Comparison of ENCODE assay signal across 9 mouse cellular contexts in genomic region chr3:123158579-123158978, GRCm38 (mm10).
DNase-seq lines count a peak whose midpoint lies in the region; ATAC-seq and TF ChIP-seq lines count a peak whose summit lies in the region.
"Had no signal": no experiment of that assay in that cellular context is flagged by ENCODE, and none has a peak within 500 bp of the region (broad histone marks: within the 10 kb centered on the region; RNA-seq: fewer than 3 reads in every experiment).

No protein-coding gene starts in this region.

- no peak for ATAC-seq in kidney, embryonic 16.5 days (ENCODE audit: low FRiP score, low TSS enrichment)
- no peak for ATAC-seq in stomach, embryonic 16.5 days (ENCODE audit: insufficient read depth, low FRiP score)
- ATAC-seq in forebrain, embryonic 16.5 days, result no peak
- no peak for ATAC-seq in midbrain, embryonic 13.5 days

- WGBS in lung, adult 2 months, result 24% methylated on average over 6 of the region's 6 CpGs
- 36% methylated on average over 6 of the region's 6 CpGs for WGBS in kidney, embryonic 16.5 days
- WGBS in stomach, embryonic 16.5 days, result 37% methylated on average over 6 of the region's 6 CpGs
- 44% methylated on average over 6 of the region's 6 CpGs for WGBS in forebrain, embryonic 16.5 days
- WGBS in midbrain, embryonic 13.5 days, result 53% methylated on average over 6 of the region's 6 CpGs

- H3K4me1 ChIP-seq in lung, adult 2 months (ENCODE audit: control insufficient read depth, insufficient read depth, low read length), result no peaks in the 10 kb centered on the region
- peaks cover 14% of the 10 kb centered on the region for H3K4me1 ChIP-seq in kidney, embryonic 16.5 days (ENCODE audit: insufficient read depth, low read length)
- peaks cover 17% of the 10 kb centered on the region for H3K4me1 ChIP-seq in stomach, embryonic 16.5 days (ENCODE audit: control insufficient read depth, insufficient read depth, low read length)
- H3K4me1 ChIP-seq in forebrain, embryonic 16.5 days (replicated peaks; ENCODE audit: control insufficient read depth, insufficient read depth, low read length), result no peaks in the 10 kb centered on the region
- H3K4me1 ChIP-seq in midbrain, embryonic 13.5 days (replicated peaks), result peaks cover 10% of the 10 kb centered on the region; the same call in 1 of the 2 replicates

- no peak overlapping the region for H3K4me2 ChIP-seq in kidney, embryonic 16.5 days (replicated peaks; ENCODE audit: low read depth, low read length)
- H3K4me2 ChIP-seq in stomach, embryonic 16.5 days (ENCODE audit: low read depth, low read length), result no peak overlapping the region
- H3K4me2 ChIP-seq in forebrain, embryonic 16.5 days (ENCODE audit: low read length), result no peak overlapping the region
- H3K4me2 ChIP-seq in midbrain, embryonic 13.5 days (replicated peaks), result no peak overlapping the region
- H3K4me2 ChIP-seq: embryonic facial prominence, embryonic 12.5 days had no signal

- no peaks in the 10 kb centered on the region for H3K27me3 ChIP-seq in kidney, embryonic 16.5 days (ENCODE audit: insufficient read depth, low read length)
- H3K27me3 ChIP-seq in stomach, embryonic 16.5 days (ENCODE audit: control insufficient read depth, insufficient read depth, low read length), result no peaks in the 10 kb centered on the region
- H3K27me3 ChIP-seq in forebrain, embryonic 16.5 days (replicated peaks; ENCODE audit: control insufficient read depth, insufficient read depth, low read length), result no peaks in the 10 kb centered on the region
- no peaks in the 10 kb centered on the region for H3K27me3 ChIP-seq in midbrain, embryonic 13.5 days
- H3K27me3 ChIP-seq: embryonic facial prominence, embryonic 12.5 days had no signal

- H3K9me3 ChIP-seq in kidney, embryonic 16.5 days (ENCODE audit: low read length), result no peaks in the 10 kb centered on the region
- no peaks in the 10 kb centered on the region for H3K9me3 ChIP-seq in stomach, embryonic 16.5 days (replicated peaks; ENCODE audit: control insufficient read depth, low read length)
- H3K9me3 ChIP-seq in forebrain, embryonic 16.5 days (ENCODE audit: control insufficient read depth, low read length), result no peaks in the 10 kb centered on the region
- no peaks in the 10 kb centered on the region for H3K9me3 ChIP-seq in midbrain, embryonic 13.5 days
- H3K9me3 ChIP-seq: embryonic facial prominence, embryonic 12.5 days had no signal

- no peaks in the 10 kb centered on the region for H3K36me3 ChIP-seq in kidney, embryonic 16.5 days (ENCODE audit: insufficient read depth, low read length)
- H3K36me3 ChIP-seq in stomach, embryonic 16.5 days (ENCODE audit: control insufficient read depth, insufficient read depth, low read length), result no peaks in the 10 kb centered on the region
- no peaks in the 10 kb centered on the region for H3K36me3 ChIP-seq in forebrain, embryonic 16.5 days (ENCODE audit: control insufficient read depth, insufficient read depth)
- no peaks in the 10 kb centered on the region for H3K36me3 ChIP-seq in midbrain, embryonic 13.5 days
- H3K36me3 ChIP-seq: embryonic facial prominence, embryonic 12.5 days had no signal

- H3K4me3 ChIP-seq in lung, adult 2 months (replicated peaks; ENCODE audit: extremely low read depth, low read depth, low read length), result no peak overlapping the region
- H3K4me3 ChIP-seq in gastrocnemius, adult 2 months, result peak overlapping the region; percentile 60
- H3K4me3 ChIP-seq in kidney, embryonic 16.5 days (ENCODE audit: low read length), result no peak overlapping the region
- H3K4me3 ChIP-seq in stomach, embryonic 16.5 days (replicated peaks; ENCODE audit: low read length), result no peak overlapping the region
- no peak overlapping the region for H3K4me3 ChIP-seq in forebrain, embryonic 16.5 days (replicated peaks; ENCODE audit: low read length)
- no peak overlapping the region for H3K4me3 ChIP-seq in midbrain, embryonic 13.5 days (replicated peaks)
- H3K4me3 ChIP-seq: embryonic facial prominence, embryonic 12.5 days had no signal

- peak; percentile 50 for TF ChIP-seq CTCF in lung, adult 2 months (IDR thresholded peaks at IDR 0.05; ENCODE audit: insufficient read depth, low read length)
- peak; percentile 82 for TF ChIP-seq CTCF in gastrocnemius, adult 2 months (IDR thresholded peaks at IDR 0.05)

- TF ChIP-seq POLR2A in lung, adult 2 months (IDR thresholded peaks at IDR 0.05; ENCODE audit: borderline replicate concordance, extremely low read depth, low read depth, low read length), result no peak

- no peak overlapping the region for H3K9ac ChIP-seq in kidney, embryonic 16.5 days (replicated peaks; ENCODE audit: low read length)
- no peak overlapping the region for H3K9ac ChIP-seq in stomach, embryonic 16.5 days (ENCODE audit: low read length)
- H3K9ac ChIP-seq in forebrain, embryonic 16.5 days (replicated peaks; ENCODE audit: low read depth, low read length), result no peak overlapping the region
- H3K9ac ChIP-seq in midbrain, embryonic 13.5 days (replicated peaks), result no peak overlapping the region
- H3K9ac ChIP-seq: embryonic facial prominence, embryonic 12.5 days had no signal

- H3K27ac ChIP-seq in gastrocnemius, adult 2 months, result peak overlapping the region; percentile 92
- H3K27ac ChIP-seq in kidney, embryonic 16.5 days (ENCODE audit: low read length), result peak overlapping the region; percentile 30
- peak overlapping the region; percentile 38 for H3K27ac ChIP-seq in stomach, embryonic 16.5 days (ENCODE audit: low read length)
- no peak overlapping the region for H3K27ac ChIP-seq in forebrain, embryonic 16.5 days (ENCODE audit: low read length)
- H3K27ac ChIP-seq in midbrain, embryonic 13.5 days, result no peak overlapping the region
- H3K27ac ChIP-seq: embryonic facial prominence, embryonic 12.5 days had no signal

- intact Hi-C loops in gastrocnemius, adult 2 months (cut with DNase I), result loop anchor here (1.0 to 5.0 kb wide), 3 partner anchors 42 to 220 kb away; partner anchors contain the start of gene Usp53

- no peak for DNase-seq in lung, adult 2 months
- no peak for DNase-seq in lung, adult 18-20 months
- peak; percentile 16 for DNase-seq in R1 (ENCODE audit: low read depth, low spot score)
- DNase-seq in gastrocnemius, adult 2 months, result peak; percentile 87

Comparison
In these comparisons a context has a peak if more than half of its experiments do, and no peak if none do; other contexts are left out.
1. DNase-seq: peak in R1 (single experiment) and gastrocnemius, adult 2 months (single experiment); none in lung, adult 2 months (single experiment) and lung, adult 18-20 months (0 of 2).
2. H3K27ac ChIP-seq: peak in gastrocnemius, adult 2 months (single experiment), kidney, embryonic 16.5 days (single experiment) and stomach, embryonic 16.5 days (single experiment); none in forebrain, embryonic 16.5 days (single experiment) and midbrain, embryonic 13.5 days (single experiment).